11 mouse cellular contexts compared by ENCODE assay signal in the genomic region with DNA sequence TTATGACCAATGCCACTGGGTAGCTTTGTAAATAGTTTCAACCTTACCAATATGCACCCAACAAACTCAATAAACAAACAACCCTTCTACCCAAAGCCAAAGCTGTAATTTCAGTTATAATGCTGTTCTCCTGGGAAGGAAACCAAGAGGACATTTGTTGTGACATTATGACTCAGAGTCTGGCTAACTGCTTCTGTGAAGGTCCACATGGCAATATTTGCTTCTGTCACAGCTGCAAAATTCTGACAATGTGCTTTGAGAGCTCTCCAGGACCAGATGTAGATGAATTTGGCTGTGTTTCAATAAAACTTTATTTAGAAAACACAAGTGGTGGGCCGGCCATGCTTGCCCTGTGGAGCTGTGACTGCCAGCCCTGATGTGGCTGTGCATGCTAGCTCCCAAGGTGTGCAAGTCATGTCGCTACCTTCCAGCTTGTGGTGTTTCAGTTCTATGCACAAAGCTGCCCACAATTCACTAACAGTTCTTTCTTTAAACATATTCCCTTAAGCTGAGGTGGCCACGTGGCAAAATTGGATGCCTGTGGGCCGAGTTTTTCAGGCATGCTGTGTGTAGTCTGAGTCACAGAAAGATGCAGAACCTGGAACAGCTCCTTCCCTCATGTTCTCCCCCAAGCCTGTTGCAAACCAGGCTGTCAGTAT. TPM values are rescaled to one million over a fixed set of nuclear protein-coding genes. Genes with fewer than 3 reads are reported as not detected.
DNase-seq lines count a peak whose midpoint lies in the region; ATAC-seq lines count a peak whose summit lies in the region.
"Had no signal": no experiment of that assay in that cellular context is flagged by ENCODE, and none has a peak within 500 bp of the region (broad histone marks: within the 10 kb centered on the region; RNA-seq: fewer than 3 reads in every experiment).

No protein-coding gene starts in this region.

- no peak overlapping the region for H3K4me3 ChIP-seq in hindbrain, embryonic 14.5 days (replicated peaks; ENCODE audit: low read length)
- H3K4me3 ChIP-seq in forebrain, embryonic 11.5 days (ENCODE audit: low read depth, low read length), result no peak overlapping the region
- H3K4me3 ChIP-seq: lung, embryonic 15.5 days had no signal

- H3K27ac ChIP-seq in hindbrain, embryonic 14.5 days, result no peak overlapping the region
- no peak overlapping the region for H3K27ac ChIP-seq in forebrain, embryonic 11.5 days (ENCODE audit: low read depth, low read length)
- H3K27ac ChIP-seq: lung, embryonic 15.5 days had no signal

- peak; percentile 42 to 60 for DNase-seq in heart, adult 9 months (ENCODE audit: low spot score in 2 of 2)
- DNase-seq in heart, postnatal 4 days, result no peak
- peak; percentile 85 for DNase-seq in brain, adult 2 months (ENCODE audit: low read depth, low spot score)
- peak; percentile 59 to 63 for DNase-seq in layer of hippocampus, adult 8-10 months (ENCODE audit: low spot score in 2 of 2)
- peak; percentile 69 for DNase-seq in lung, postnatal 36 days
- DNase-seq in hindbrain, embryonic 14.5 days (ENCODE audit: low spot score), result no peak
- no peak for DNase-seq in retina, embryonic 14.5 days (ENCODE audit: low spot score)
- DNase-seq in forebrain, embryonic 11.5 days (ENCODE audit: low spot score), result no peak
- DNase-seq: kidney, postnatal 14 days; thymus, postnatal 25 days had no signal

- no peak for ATAC-seq in hindbrain, embryonic 14.5 days (ENCODE audit: low FRiP score)
- ATAC-seq in forebrain, embryonic 11.5 days (replicated peaks; ENCODE audit: low FRiP score), result no peak

- H3K4me1 ChIP-seq in hindbrain, embryonic 14.5 days (replicated peaks; ENCODE audit: control insufficient read depth, insufficient read depth, low read length), result no peaks in the 10 kb centered on the region
- H3K4me1 ChIP-seq in forebrain, embryonic 11.5 days (replicated peaks; ENCODE audit: control insufficient read depth, insufficient read depth, low read length), result no peaks in the 10 kb centered on the region
- H3K4me1 ChIP-seq: lung, embryonic 15.5 days had no signal

- no peak overlapping the region for H3K4me2 ChIP-seq in hindbrain, embryonic 14.5 days (replicated peaks)
- no peak overlapping the region for H3K4me2 ChIP-seq in forebrain, embryonic 11.5 days (ENCODE audit: low read depth, low read length, severe bottlenecking)
- H3K4me2 ChIP-seq: lung, embryonic 15.5 days had no signal

- H3K27me3 ChIP-seq in hindbrain, embryonic 14.5 days (ENCODE audit: control insufficient read depth, insufficient read depth, low read length), result no peaks in the 10 kb centered on the region
- no peaks in the 10 kb centered on the region for H3K27me3 ChIP-seq in forebrain, embryonic 11.5 days (ENCODE audit: control insufficient read depth, insufficient read depth, low read length)
- H3K27me3 ChIP-seq: lung, embryonic 15.5 days had no signal

- 86% methylated on average over 4 of the region's 4 CpGs for WGBS in hindbrain, embryonic 14.5 days
- 86% methylated on average over 4 of the region's 4 CpGs for WGBS in forebrain, embryonic 11.5 days

- H3K36me3 ChIP-seq in hindbrain, embryonic 14.5 days (replicated peaks; ENCODE audit: control insufficient read depth, insufficient read depth), result no peaks in the 10 kb centered on the region
- no peaks in the 10 kb centered on the region for H3K36me3 ChIP-seq in forebrain, embryonic 11.5 days (ENCODE audit: control insufficient read depth, insufficient read depth, low read length)
- H3K36me3 ChIP-seq: lung, embryonic 15.5 days had no signal

- no peak overlapping the region for H3K9ac ChIP-seq in hindbrain, embryonic 14.5 days
- H3K9ac ChIP-seq in forebrain, embryonic 11.5 days (ENCODE audit: low read length), result no peak overlapping the region
- H3K9ac ChIP-seq: lung, embryonic 15.5 days had no signal

- no peaks in the 10 kb centered on the region for H3K9me3 ChIP-seq in hindbrain, embryonic 14.5 days (ENCODE audit: control insufficient read depth, low read length)
- no peaks in the 10 kb centered on the region for H3K9me3 ChIP-seq in forebrain, embryonic 11.5 days (ENCODE audit: control insufficient read depth, low read length)
- H3K9me3 ChIP-seq: lung, embryonic 15.5 days had no signal

RNA-seq across cellular contexts. Expression of a gene that starts 52.4 kb away (rescaled TPM):
- total RNA-seq in heart, postnatal 4 days (2021), result under 1 TPM; 0.68 to 0.88 TPM
- total RNA-seq in layer of hippocampus, adult 8-10 months (2022), result 10 to 100 TPM; 70.4 to 76.4 (median 72.7) TPM
- 39.4 and 45.2 TPM in 2 replicates for polyA plus RNA-seq in hindbrain, embryonic 14.5 days (2014; fragmentation: Nextera tagmentation; extraction: Ambion mirVana)
- polyA plus RNA-seq in forebrain, embryonic 11.5 days (2014; fragmentation: Nextera tagmentation; extraction: Ambion mirVana), result 17.3 and 18.6 TPM in 2 replicates

RNA-seq across cellular contexts. Expression of a gene that starts 52.7 kb away (rescaled TPM):
- total RNA-seq in heart, postnatal 4 days (2021), result 10 to 100 TPM; 57.5 to 62.7 TPM
- 10 to 100 TPM; 60.6 to 73.4 (median 65.8) TPM for total RNA-seq in layer of hippocampus, adult 8-10 months (2022)
- polyA plus RNA-seq in hindbrain, embryonic 14.5 days (2014; fragmentation: Nextera tagmentation; extraction: Ambion mirVana), result 76.3 and 76.8 TPM in 2 replicates
- 139 and 166 TPM in 2 replicates for polyA plus RNA-seq in forebrain, embryonic 11.5 days (2014; fragmentation: Nextera tagmentation; extraction: Ambion mirVana)

Comparison
In these comparisons a context has a peak if more than half of its experiments do, and no peak if none do; other contexts are left out.
1. DNase-seq: peak in heart, adult 9 months (2 of 2), brain, adult 2 months (single experiment), layer of hippocampus, adult 8-10 months (2 of 2) and lung, postnatal 36 days (single experiment); none in heart, postnatal 4 days (single experiment), hindbrain, embryonic 14.5 days (single experiment), retina, embryonic 14.5 days (single experiment) and forebrain, embryonic 11.5 days (single experiment).
2. RNA of a gene that starts 52.4 kb away (total RNA-seq): 70.4 to 76.4 TPM in layer of hippocampus, adult 8-10 months; 0.68 to 0.88 TPM in heart, postnatal 4 days; every median in the first group is over 10 times any median in the second.